Mouse (Mus musculus) gastrocnemius, adult 18-20 months (tissue): ENCODE measurements around the gene H2al1d. TPM values are rescaled to one million over a fixed set of nuclear protein-coding genes. Genes with fewer than 3 reads are reported as not detected.

Experiments
- total RNA-seq, 2 experiments: library from RNA; stranded (reverse); gene quantifications; 2 replicates each; pipeline ENCODE4 v1.2.3; 2021

The H2al1d gene
- total RNA-seq, 2 experiments from 2014 or later, result not detected

Other genes with a start within 250 kb of the H2al1d start
- gene H2al1a, start 9.6 kb upstream of the H2al1d start, total RNA-seq, result not detected
- gene H2al1b, start 6.4 kb upstream of the H2al1d start, total RNA-seq, result not detected
- gene H2al1c, start 3.2 kb upstream of the H2al1d start, total RNA-seq, result not detected
- not detected for gene H2al1e, start 3.1 kb downstream of the H2al1d start, total RNA-seq
- not detected for gene H2al1f, start 6.3 kb downstream of the H2al1d start, total RNA-seq
- not detected for gene H2al1g, start 9.4 kb downstream of the H2al1d start, total RNA-seq
- gene H2al1h, start 12.7 kb downstream of the H2al1d start, total RNA-seq, result not detected
- not detected for gene H2al1i, start 15.8 kb downstream of the H2al1d start, total RNA-seq
- gene H2al1j, start 19.0 kb downstream of the H2al1d start, total RNA-seq, result not detected